Comparison of ENCODE assay signal across 26 mouse cellular contexts in the genomic region with DNA sequence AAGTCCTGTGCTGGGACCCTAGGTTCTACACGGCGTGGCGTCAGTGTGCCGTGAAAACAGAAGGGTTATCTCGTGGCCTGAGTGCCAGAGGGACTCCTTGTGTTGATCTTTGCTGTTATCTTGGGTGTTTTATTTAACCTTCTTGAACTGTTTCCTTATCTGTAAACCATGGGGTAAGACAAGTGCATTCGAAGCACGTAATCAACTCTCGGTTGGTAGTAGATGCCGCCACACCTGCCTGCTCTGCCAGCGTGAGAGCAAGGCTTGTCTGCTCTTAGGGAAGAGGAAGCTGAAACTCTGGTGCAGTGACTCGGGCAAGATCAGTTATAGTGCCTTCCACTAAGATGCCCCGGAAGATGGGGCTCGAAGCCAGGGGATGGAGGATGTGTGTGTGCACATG. TPM values are rescaled to one million over a fixed set of nuclear protein-coding genes. Genes with fewer than 3 reads are reported as not detected.
DNase-seq lines count a peak whose midpoint lies in the region; ATAC-seq and TF ChIP-seq lines count a peak whose summit lies in the region.
"Had no signal": no experiment of that assay in that cellular context is flagged by ENCODE, and none has a peak within 500 bp of the region (broad histone marks: within the 10 kb centered on the region; RNA-seq: fewer than 3 reads in every experiment).

No protein-coding gene starts in this region.

- H3K4me2 ChIP-seq in liver, embryonic 14.5 days (ENCODE audit: low read depth) = no peak overlapping the region
- H3K4me2 ChIP-seq: embryonic facial prominence, embryonic 12.5 days; forebrain, embryonic 12.5 days; heart, embryonic 12.5 days; kidney, embryonic 15.5 days; limb, embryonic 12.5 days; lung, embryonic 14.5 days; midbrain, embryonic 11.5 days; neural tube, embryonic 15.5 days had no signal

- H3K27me3 ChIP-seq in liver, embryonic 14.5 days (ENCODE audit: control insufficient read depth, insufficient read depth, low read length) = peaks cover under 1% of the 10 kb centered on the region
- no peaks in the 10 kb centered on the region for H3K27me3 ChIP-seq in splenic B cell, adult 2 months (ENCODE audit: control insufficient read depth, insufficient read depth, low read length, poor library complexity, severe bottlenecking)
- H3K27me3 ChIP-seq: neural tube, embryonic 15.5 days had no signal

- no peak for TF ChIP-seq POLR2A in lung, adult 2 months (IDR thresholded peaks at IDR 0.05; ENCODE audit: borderline replicate concordance, extremely low read depth, low read depth, low read length)

- intact Hi-C loops in gastrocnemius, adult 2 months (cut with DNase I) = no loop called here

- peak; percentile 49 for TF ChIP-seq EP300 in liver, embryonic 14.5 days (IDR thresholded peaks at IDR 0.05; ENCODE audit: low read depth)

- WGBS in lung, adult 2 months = 31% methylated on average over 13 of the region's 13 CpGs
- 23% methylated on average over 13 of the region's 13 CpGs for WGBS in liver, embryonic 14.5 days (ENCODE audit: insufficient replicate concordance)

- H3K4me3 ChIP-seq in lung, adult 2 months (replicated peaks; ENCODE audit: extremely low read depth, low read depth, low read length) = no peak overlapping the region
- H3K4me3 ChIP-seq in liver, embryonic 14.5 days (ENCODE audit: insufficient read depth in 1 of 2, low read depth in 2 of 2, low read length in 2 of 2) = no peak overlapping the region
- H3K4me3 ChIP-seq in gastrocnemius, adult 2 months = no peak overlapping the region
- H3K4me3 ChIP-seq: embryonic facial prominence, embryonic 12.5 days; erythroblast, embryonic 14.5 days; forebrain, embryonic 12.5 days; heart, embryonic 12.5 days; hindbrain, embryonic 10.5 days; kidney, embryonic 15.5 days; limb, embryonic 12.5 days; neural tube, embryonic 15.5 days had no signal

- H3K36me3 ChIP-seq in liver, embryonic 14.5 days (replicated peaks; ENCODE audit: control insufficient read depth, insufficient read depth, low read depth) = no peaks in the 10 kb centered on the region
- no peaks in the 10 kb centered on the region for H3K36me3 ChIP-seq in splenic B cell, adult 2 months (ENCODE audit: control insufficient read depth, insufficient read depth, low read length, poor library complexity, severe bottlenecking)
- H3K36me3 ChIP-seq: embryonic facial prominence, embryonic 12.5 days; forebrain, embryonic 12.5 days; heart, embryonic 12.5 days; hindbrain, embryonic 10.5 days; kidney, embryonic 15.5 days; limb, embryonic 12.5 days had no signal

- no peak for TF ChIP-seq CTCF in lung, adult 2 months (IDR thresholded peaks at IDR 0.05; ENCODE audit: insufficient read depth, low read length)
- TF ChIP-seq CTCF in liver, embryonic 14.5 days (IDR thresholded peaks at IDR 0.05; ENCODE audit: low read depth) = no peak
- no peak for TF ChIP-seq CTCF in gastrocnemius, adult 2 months (IDR thresholded peaks at IDR 0.05)

- peak; percentile 58; the same call in 1 of the 2 replicates for ATAC-seq in liver, embryonic 14.5 days (ENCODE audit: insufficient read depth)
- ATAC-seq: hindbrain, embryonic 16.5 days had no signal

- no peak overlapping the region for H3K9ac ChIP-seq in liver, embryonic 14.5 days (replicated peaks)
- H3K9ac ChIP-seq: embryonic facial prominence, embryonic 12.5 days; forebrain, embryonic 12.5 days; heart, embryonic 12.5 days; kidney, embryonic 15.5 days; limb, embryonic 12.5 days; lung, embryonic 14.5 days; neural tube, embryonic 15.5 days had no signal

- peak; percentile 22 for DNase-seq in lung, postnatal 25 days (ENCODE audit: low spot score)
- no peak for DNase-seq in lung, adult 2 months
- no peak for DNase-seq in liver, embryonic 14.5 days (ENCODE audit: low read depth in 3 of 3, low spot score in 3 of 3)
- peak; percentile 25 for DNase-seq in splenic B cell, adult 2 months (ENCODE audit: low read depth, low spot score)
- no peak for DNase-seq in heart, adult 8-10 months (ENCODE audit: low spot score)
- DNase-seq in gastrocnemius, adult 2 months = no peak
- no peak for DNase-seq in layer of hippocampus, adult 9-11 months
- DNase-seq: adrenal gland, adult 2 months; cerebellum, adult 18-20 months; cerebellum, postnatal 25 days; gastrocnemius, postnatal 10 days; heart, postnatal 10 days; kidney, adult 11 months; kidney, postnatal 36 days; lung, embryonic 14.5 days had no signal

- no peaks in the 10 kb centered on the region for H3K9me3 ChIP-seq in liver, embryonic 14.5 days (ENCODE audit: control insufficient read depth, low read length)
- H3K9me3 ChIP-seq: embryonic facial prominence, embryonic 12.5 days; forebrain, embryonic 12.5 days; heart, embryonic 12.5 days; hindbrain, embryonic 10.5 days; kidney, embryonic 15.5 days; limb, embryonic 12.5 days; neural tube, embryonic 15.5 days had no signal

- peaks cover 4% of the 10 kb centered on the region; the same call in 1 of the 2 replicates for H3K4me1 ChIP-seq in lung, adult 2 months (ENCODE audit: control insufficient read depth, insufficient read depth, low read length)
- peaks cover 0 to 8% of the 10 kb centered on the region in 2 experiments; a peak in 2 of 4 replicates for H3K4me1 ChIP-seq in liver, embryonic 14.5 days (replicated peaks; ENCODE audit: control insufficient read depth in 2 of 2, insufficient read depth in 2 of 2, low read length in 1 of 2)

- no peak overlapping the region for H3K27ac ChIP-seq in liver, embryonic 14.5 days
- no peak overlapping the region for H3K27ac ChIP-seq in gastrocnemius, adult 2 months
- H3K27ac ChIP-seq: embryonic facial prominence, embryonic 12.5 days; forebrain, embryonic 12.5 days; hindbrain, embryonic 10.5 days; kidney, embryonic 15.5 days; limb, embryonic 12.5 days; macrophage; neural tube, embryonic 15.5 days had no signal

RNA-seq across cellular contexts. Expression of a gene that starts 48.4 kb away (rescaled TPM):
- 68.3 and 101 TPM in 2 replicates for polyA plus RNA-seq in lung, adult 2 months (2012; rRNA removed)
- 2.7 and 3.1 TPM in 2 replicates for polyA plus RNA-seq in liver, embryonic 14.5 days (2012; rRNA removed)
- polyA plus RNA-seq in liver, embryonic 14.5 days (2014; fragmentation: Nextera tagmentation; extraction: Ambion mirVana) = 1.6 and 1.7 TPM in 2 replicates
- 10 to 100 TPM; 12.1 to 16.5 (median 14.5) TPM for total RNA-seq in heart, adult 8-10 months (2022)
- total RNA-seq in gastrocnemius, adult 2 months (2021) = 1 to 10 TPM; 4.4 to 8.6 TPM

Comparison
In these comparisons a context has a peak if more than half of its experiments do, and no peak if none do; other contexts are left out.
1. DNase-seq: peak in lung, postnatal 25 days (single experiment) and splenic B cell, adult 2 months (single experiment); none in lung, adult 2 months (single experiment), liver, embryonic 14.5 days (0 of 3), heart, adult 8-10 months (single experiment), gastrocnemius, adult 2 months (single experiment) and layer of hippocampus, adult 9-11 months (single experiment).